Mouse (Mus musculus) stomach, postnatal 0 days (tissue): ENCODE results near the gene Golga7b.

Experiments used
- CTCF ChIP-seq: IDR thresholded peaks from 2 replicates; pipeline ENCODE4 v1.5.1; 2016; ENCODE audit warnings: antibody characterized with exemption, low read depth, mild to moderate bottlenecking, moderate library complexity
- EP300 ChIP-seq: optimal IDR thresholded peaks from 2 replicates; pipeline ENCODE3; 2016; ENCODE audit warnings: antibody characterized with exemption

DNA sequence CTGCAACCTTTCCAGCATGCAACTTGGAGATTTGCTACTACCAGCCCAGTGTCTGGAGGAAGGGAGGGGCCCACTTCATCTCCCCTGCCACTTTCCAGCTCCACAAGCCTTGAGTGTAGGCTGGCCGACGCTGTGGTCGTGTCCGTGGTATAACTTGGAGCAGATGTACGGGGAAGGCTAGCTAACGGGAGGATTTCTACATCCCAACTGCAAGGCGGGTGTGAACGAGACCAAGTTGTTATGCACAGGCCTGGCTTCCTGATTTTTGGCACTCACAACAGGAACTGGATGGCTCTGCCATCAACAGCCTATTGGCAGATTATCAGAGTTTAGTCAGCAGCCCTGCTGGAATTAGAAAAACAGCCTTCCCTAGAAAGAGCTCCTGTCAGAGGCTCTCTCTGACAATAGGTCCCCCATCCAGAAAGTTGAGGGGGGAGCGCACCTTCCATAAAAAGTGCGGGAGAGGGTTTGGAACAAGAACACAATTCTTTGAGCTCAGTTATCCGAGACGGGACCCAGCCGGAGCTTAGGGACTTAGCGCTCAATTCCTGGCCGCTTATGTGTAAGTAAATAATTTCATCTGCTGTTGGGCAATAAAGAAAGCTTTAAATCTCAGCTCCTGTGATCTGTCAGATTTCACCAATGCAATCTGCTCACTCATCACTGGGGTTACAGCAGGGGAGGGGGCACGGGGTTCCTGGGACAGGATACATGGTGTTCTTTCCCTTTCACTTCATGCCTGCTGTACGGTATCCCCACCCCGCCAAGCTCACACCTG lies 70.5 kb downstream of the Golga7b start:
- TF ChIP-seq CTCF (no peak), EP300 (no peak)
